Mouse (Mus musculus): Measurements from ENCODE around the gene Ash1l. TPM values are rescaled to one million over a fixed set of nuclear protein-coding genes. Genes with fewer than 3 reads are reported as not detected.

Gene Ash1l
- polyA plus RNA-seq, 1 experiment: 32.6 TPM

- no peak overlapping the region for H3K4me3 ChIP-seq (ENCODE audit: insufficient read depth, low read length)
- peaks cover 4% of the 10 kb centered on the region for H3K4me1 ChIP-seq (ENCODE audit: control insufficient read depth, insufficient read depth, low read length)
- TF ChIP-seq POLR2A (IDR thresholded peaks at IDR 0.05; ENCODE audit: extremely low read depth, insufficient read depth, low read length) (no peak), CTCF (IDR thresholded peaks at IDR 0.05; ENCODE audit: extremely low read depth, insufficient read depth, low read length) (peak; percentile 56)
- H3K27ac ChIP-seq (ENCODE audit: insufficient read depth, low read length): no peak overlapping the region
Observed at GRCm38 (mm10) chr3:89087338-89088110, 137.1 kb downstream of the Ash1l start.

GRCm38 (mm10) chr3:89088974-89089373 is 138.6 kb downstream of the Ash1l start:
- Histone ChIP-seq H3K4me3 (ENCODE audit: insufficient read depth, low read length) (peak overlapping the region; percentile 75), H3K4me1 (ENCODE audit: control insufficient read depth, insufficient read depth, low read length) (peaks cover 3% of the 10 kb centered on the region), H3K27ac (ENCODE audit: insufficient read depth, low read length) (no peak overlapping the region)
- TF ChIP-seq POLR2A (IDR thresholded peaks at IDR 0.05; ENCODE audit: extremely low read depth, insufficient read depth, low read length): no peak
- TF ChIP-seq CTCF (IDR thresholded peaks at IDR 0.05; ENCODE audit: extremely low read depth, insufficient read depth, low read length): no peak

- H3K4me3 ChIP-seq (ENCODE audit: insufficient read depth, low read length): peak overlapping the region; percentile 75
- no peaks in the 10 kb centered on the region for H3K4me1 ChIP-seq (ENCODE audit: control insufficient read depth, insufficient read depth, low read length)
- TF ChIP-seq CTCF (IDR thresholded peaks at IDR 0.05; ENCODE audit: extremely low read depth, insufficient read depth, low read length) (no peak), POLR2A (IDR thresholded peaks at IDR 0.05; ENCODE audit: extremely low read depth, insufficient read depth, low read length) (peak; percentile 88)
- peak overlapping the region; percentile 47 for H3K27ac ChIP-seq (ENCODE audit: insufficient read depth, low read length)
Observed at GRCm38 (mm10) chr3:89089882-89090591, 139.6 kb downstream of the Ash1l start.

- peak; percentile 43; the same call in 1 of the 2 replicates for TF ChIP-seq POLR2A (IDR thresholded peaks at IDR 0.05; ENCODE audit: extremely low read depth, insufficient read depth, low read length)
- peak; percentile 14; the same call in 1 of the 2 replicates for TF ChIP-seq CTCF (IDR thresholded peaks at IDR 0.05; ENCODE audit: extremely low read depth, insufficient read depth, low read length)
- Histone ChIP-seq H3K4me3 (ENCODE audit: insufficient read depth, low read length) (peak overlapping the region; percentile 75), H3K4me1 (ENCODE audit: control insufficient read depth, insufficient read depth, low read length) (no peaks in the 10 kb centered on the region), H3K27ac (ENCODE audit: insufficient read depth, low read length) (peak overlapping the region; percentile 60)
Observed at GRCm38 (mm10) chr3:89090694-89091655, 140.6 kb downstream of the Ash1l start.

GRCm38 (mm10) chr3:89091811-89092508 is 141.5 kb downstream of the Ash1l start:
- TF ChIP-seq CTCF (IDR thresholded peaks at IDR 0.05; ENCODE audit: extremely low read depth, insufficient read depth, low read length) (no peak), POLR2A (IDR thresholded peaks at IDR 0.05; ENCODE audit: extremely low read depth, insufficient read depth, low read length) (no peak)
- Histone ChIP-seq H3K27ac (ENCODE audit: insufficient read depth, low read length) (peak overlapping the region; percentile 60), H3K4me3 (ENCODE audit: insufficient read depth, low read length) (peak overlapping the region; percentile 75), H3K4me1 (ENCODE audit: control insufficient read depth, insufficient read depth, low read length) (no peaks in the 10 kb centered on the region)

GRCm38 (mm10) chr3:89092509-89093090 is 142.2 kb downstream of the Ash1l start:
- TF ChIP-seq POLR2A (IDR thresholded peaks at IDR 0.05; ENCODE audit: extremely low read depth, insufficient read depth, low read length) (no peak), CTCF (IDR thresholded peaks at IDR 0.05; ENCODE audit: extremely low read depth, insufficient read depth, low read length) (no peak)
- H3K4me1 ChIP-seq (ENCODE audit: control insufficient read depth, insufficient read depth, low read length): no peaks in the 10 kb centered on the region
- peak overlapping the region; percentile 60 for H3K27ac ChIP-seq (ENCODE audit: insufficient read depth, low read length)
- H3K4me3 ChIP-seq (ENCODE audit: insufficient read depth, low read length): peak overlapping the region; percentile 75

- H3K4me3 ChIP-seq (ENCODE audit: insufficient read depth, low read length): peak within 1 kb of the TSS; percentile 75
- no peaks in the 10 kb centered on the region for H3K4me1 ChIP-seq (ENCODE audit: control insufficient read depth, insufficient read depth, low read length)
- H3K27ac ChIP-seq (ENCODE audit: insufficient read depth, low read length): peak within 1 kb of the TSS; percentile 60
- TF ChIP-seq CTCF (IDR thresholded peaks at IDR 0.05; ENCODE audit: extremely low read depth, insufficient read depth, low read length): no peak
- peak; percentile 97 for TF ChIP-seq POLR2A (IDR thresholded peaks at IDR 0.05; ENCODE audit: extremely low read depth, insufficient read depth, low read length)
Observed at GRCm38 (mm10) chr3:89093175-89093574, 142.8 kb downstream of the Ash1l start, which contains the start of gene Rusc1. TSS of gene Rusc1 (minus strand) at chr3:89093311.

- no peak overlapping the region for H3K4me3 ChIP-seq (ENCODE audit: insufficient read depth, low read length)
- H3K4me1 ChIP-seq (ENCODE audit: control insufficient read depth, insufficient read depth, low read length): no peaks in the 10 kb centered on the region
- H3K27ac ChIP-seq (ENCODE audit: insufficient read depth, low read length): no peak overlapping the region
- TF ChIP-seq POLR2A (IDR thresholded peaks at IDR 0.05; ENCODE audit: extremely low read depth, insufficient read depth, low read length) (no peak), CTCF (IDR thresholded peaks at IDR 0.05; ENCODE audit: extremely low read depth, insufficient read depth, low read length) (no peak)
Observed at GRCm38 (mm10) chr3:89094021-89094420, 143.6 kb downstream of the Ash1l start.

All from cortical plate, adult 2 months (tissue).